Mouse (Mus musculus): ENCODE results near the gene Thop1. TPM values are rescaled to one million over a fixed set of nuclear protein-coding genes. Genes with fewer than 3 reads are reported as not detected.

The Thop1 gene
- polyA plus RNA-seq, 2 experiments, result 15.0 to 21.7 TPM

- H3K27me3 ChIP-seq (ENCODE audit: control insufficient read depth, insufficient read depth, low read length), result peaks cover 32% of the 10 kb centered on the region
- no peaks in the 10 kb centered on the region for H3K4me1 ChIP-seq (replicated peaks; ENCODE audit: control insufficient read depth in 2 of 2, insufficient read depth in 2 of 2, low read length in 1 of 2)
- no peaks in the 10 kb centered on the region for H3K36me3 ChIP-seq (replicated peaks; ENCODE audit: control insufficient read depth, insufficient read depth, low read depth)
- TF ChIP-seq EP300 (IDR thresholded peaks at IDR 0.05; ENCODE audit: low read depth) (no peak), CTCF (IDR thresholded peaks at IDR 0.05; ENCODE audit: low read depth) (no peak)
- peak overlapping the region; percentile 24 for H3K4me2 ChIP-seq (ENCODE audit: low read depth)
- H3K9me3 ChIP-seq (ENCODE audit: control insufficient read depth, low read length), result no peaks in the 10 kb centered on the region
- no peak overlapping the region for H3K9ac ChIP-seq (replicated peaks)
- no peak overlapping the region for H3K27ac ChIP-seq
- 2% methylated on average over 43 of the region's 43 CpGs for WGBS (ENCODE audit: insufficient replicate concordance)
- DNase-seq (ENCODE audit: low read depth in 3 of 3, low spot score in 3 of 3) (no peak), ATAC-seq (ENCODE audit: insufficient read depth) (no peak)
- 0 out of 4 replicates have a peak overlapping the region, but pooled peaks of 1 of the 2 experiments have one; percentile 6 for H3K4me3 ChIP-seq (ENCODE audit: insufficient read depth in 1 of 2, low read depth in 2 of 2, low read length in 2 of 2)
Measured at GRCm38 (mm10) chr10:81025047-81025621, 44.7 kb upstream of the Thop1 start.

- Histone ChIP-seq H3K4me2 (ENCODE audit: low read depth) (peak within 1 kb of the TSS; percentile 24), H3K4me3 (ENCODE audit: insufficient read depth in 1 of 2, low read depth in 2 of 2, low read length in 2 of 2) (0 out of 4 replicates have a peak within 1 kb of the TSS, but pooled peaks of 1 of the 2 experiments have one; percentile 6)
- ATAC-seq (ENCODE audit: insufficient read depth), result no peak
Measured at GRCm38 (mm10) chr10:81025639-81026275, 44.1 kb upstream of the Thop1 start, which contains the start of gene Diras1. Gene Diras1 (minus strand): TSS chr10:81025662.

DNA sequence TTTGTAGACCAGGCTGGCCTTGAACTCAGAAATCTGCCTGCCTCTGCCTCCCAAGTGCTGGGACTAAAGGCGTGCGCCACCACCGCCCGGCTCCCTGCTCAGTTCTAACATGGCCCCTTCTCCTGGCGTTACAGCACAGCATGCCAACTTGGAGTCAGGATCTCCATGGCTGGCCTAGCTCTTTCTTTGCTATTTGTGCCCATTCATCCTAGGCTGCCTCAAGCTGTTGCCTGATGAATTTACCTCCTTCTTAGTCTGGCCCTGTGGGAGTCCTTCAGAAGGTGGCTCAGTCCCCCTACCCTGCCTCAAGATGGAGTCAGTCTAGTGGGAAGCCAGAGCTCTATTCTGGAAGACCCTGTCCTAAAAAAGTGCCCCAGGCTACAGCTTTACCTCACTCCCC lies 43.0 kb upstream of the Thop1 start:
- H3K9me3 ChIP-seq (ENCODE audit: control insufficient read depth, low read length), result no peaks in the 10 kb centered on the region
- H3K4me3 ChIP-seq (ENCODE audit: insufficient read depth in 1 of 2, low read depth in 2 of 2, low read length in 2 of 2), result no peak overlapping the region
- H3K4me2 ChIP-seq (ENCODE audit: low read depth), result no peak overlapping the region
- peaks cover 30% of the 10 kb centered on the region for H3K27me3 ChIP-seq (ENCODE audit: control insufficient read depth, insufficient read depth, low read length)
- H3K4me1 ChIP-seq (replicated peaks; ENCODE audit: control insufficient read depth in 2 of 2, insufficient read depth in 2 of 2, low read length in 1 of 2), result no peaks in the 10 kb centered on the region
- H3K36me3 ChIP-seq (replicated peaks; ENCODE audit: control insufficient read depth, insufficient read depth, low read depth), result no peaks in the 10 kb centered on the region
- 80% methylated on average over 5 of the region's 5 CpGs for WGBS (ENCODE audit: insufficient replicate concordance)
- TF ChIP-seq CTCF (IDR thresholded peaks at IDR 0.05; ENCODE audit: low read depth), result no peak
- no peak for TF ChIP-seq EP300 (IDR thresholded peaks at IDR 0.05; ENCODE audit: low read depth)
- H3K9ac ChIP-seq (replicated peaks), result no peak overlapping the region
- ATAC-seq (ENCODE audit: insufficient read depth) (no peak), DNase-seq (ENCODE audit: low read depth in 3 of 3, low spot score in 3 of 3) (no peak)
- H3K27ac ChIP-seq, result no peak overlapping the region

More at GRCm38 (mm10) chr10:81025639-81026275, 44.1 kb upstream of the Thop1 start, which contains the start of gene Diras1:
- H3K4me1 ChIP-seq (replicated peaks; ENCODE audit: control insufficient read depth in 2 of 2, insufficient read depth in 2 of 2, low read length in 1 of 2), result no peaks in the 10 kb centered on the region
- no peak within 1 kb of the TSS for H3K27ac ChIP-seq
- H3K27me3 ChIP-seq (ENCODE audit: control insufficient read depth, insufficient read depth, low read length), result peaks cover 32% of the 10 kb centered on the region
- WGBS (ENCODE audit: insufficient replicate concordance), result 42% methylated on average over 12 of the region's 12 CpGs
- DNase-seq (ENCODE audit: low read depth in 3 of 3, low spot score in 3 of 3), result no peak
- TF ChIP-seq EP300 (IDR thresholded peaks at IDR 0.05; ENCODE audit: low read depth), result no peak
- TF ChIP-seq CTCF (IDR thresholded peaks at IDR 0.05; ENCODE audit: low read depth), result no peak
- H3K9ac ChIP-seq (replicated peaks), result no peak within 1 kb of the TSS
- no peaks in the 10 kb centered on the region for H3K36me3 ChIP-seq (replicated peaks; ENCODE audit: control insufficient read depth, insufficient read depth, low read depth)
- H3K9me3 ChIP-seq (ENCODE audit: control insufficient read depth, low read length), result no peaks in the 10 kb centered on the region

DNA sequence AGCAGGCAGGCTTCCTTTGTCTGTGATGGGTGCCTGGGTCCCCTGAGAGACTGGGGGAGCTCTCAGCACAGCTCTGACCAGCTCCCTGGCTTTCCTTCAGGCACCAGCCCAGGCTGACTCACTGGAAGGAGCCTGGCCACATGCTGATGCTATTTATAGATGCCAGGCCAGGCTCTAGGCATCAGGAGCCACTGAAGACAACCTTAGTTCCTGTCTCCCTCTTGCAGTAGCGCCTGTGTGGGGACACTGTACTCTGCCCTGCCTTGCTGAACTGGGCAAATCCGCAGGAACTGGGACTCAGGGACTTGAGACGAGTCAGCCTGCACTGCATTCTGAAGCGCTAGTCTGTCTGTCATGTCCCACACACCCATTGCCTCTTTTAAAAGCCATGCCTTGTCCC lies 42.5 kb upstream of the Thop1 start:
- Histone ChIP-seq H3K9me3 (ENCODE audit: control insufficient read depth, low read length) (no peaks in the 10 kb centered on the region), H3K36me3 (replicated peaks; ENCODE audit: control insufficient read depth, insufficient read depth, low read depth) (no peaks in the 10 kb centered on the region), H3K4me3 (ENCODE audit: insufficient read depth in 1 of 2, low read depth in 2 of 2, low read length in 2 of 2) (no peak overlapping the region), H3K4me1 (replicated peaks; ENCODE audit: control insufficient read depth in 2 of 2, insufficient read depth in 2 of 2, low read length in 1 of 2) (no peaks in the 10 kb centered on the region), H3K27me3 (ENCODE audit: control insufficient read depth, insufficient read depth, low read length) (peaks cover 25% of the 10 kb centered on the region), H3K27ac (no peak overlapping the region), H3K4me2 (ENCODE audit: low read depth) (no peak overlapping the region), H3K9ac (replicated peaks) (no peak overlapping the region)
- TF ChIP-seq EP300 (IDR thresholded peaks at IDR 0.05; ENCODE audit: low read depth) (no peak), CTCF (IDR thresholded peaks at IDR 0.05; ENCODE audit: low read depth) (no peak)
- ATAC-seq (ENCODE audit: insufficient read depth) (no peak), DNase-seq (ENCODE audit: low read depth in 3 of 3, low spot score in 3 of 3) (no peak)
- 44% methylated on average over 4 of the region's 4 CpGs for WGBS (ENCODE audit: insufficient replicate concordance)

DNA sequence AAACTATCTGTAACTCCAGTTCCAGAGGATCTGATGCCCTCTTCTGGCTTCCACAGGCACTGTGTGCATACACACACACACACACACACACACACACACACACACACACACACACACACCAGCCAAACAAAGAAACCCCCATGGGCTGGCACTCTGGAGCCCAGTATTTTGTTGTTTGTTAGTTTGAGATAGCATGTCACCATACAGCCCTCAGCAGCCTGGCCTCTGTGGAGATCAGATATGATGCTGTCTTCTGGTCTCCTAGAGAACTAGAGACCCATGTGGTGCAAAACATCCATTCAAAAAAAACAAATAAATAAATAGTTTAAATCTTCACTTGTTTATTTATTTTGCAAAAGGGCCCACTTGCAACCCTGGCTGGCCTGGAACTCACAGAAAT lies 41.6 kb upstream of the Thop1 start:
- H3K27me3 ChIP-seq (ENCODE audit: control insufficient read depth, insufficient read depth, low read length), result peaks cover 20% of the 10 kb centered on the region
- H3K36me3 ChIP-seq (replicated peaks; ENCODE audit: control insufficient read depth, insufficient read depth, low read depth), result no peaks in the 10 kb centered on the region
- H3K27ac ChIP-seq, result no peak overlapping the region
- H3K4me1 ChIP-seq (replicated peaks; ENCODE audit: control insufficient read depth in 2 of 2, insufficient read depth in 2 of 2, low read length in 1 of 2), result no peaks in the 10 kb centered on the region
- no peak overlapping the region for H3K4me3 ChIP-seq (ENCODE audit: insufficient read depth in 1 of 2, low read depth in 2 of 2, low read length in 2 of 2)
- ATAC-seq (ENCODE audit: insufficient read depth) (peak; percentile 53; the same call in 1 of the 2 replicates), DNase-seq (ENCODE audit: low read depth in 3 of 3, low spot score in 3 of 3) (no peak)
- no peaks in the 10 kb centered on the region for H3K9me3 ChIP-seq (ENCODE audit: control insufficient read depth, low read length)
- no peak overlapping the region for H3K9ac ChIP-seq (replicated peaks)
- TF ChIP-seq EP300 (IDR thresholded peaks at IDR 0.05; ENCODE audit: low read depth) (no peak), CTCF (IDR thresholded peaks at IDR 0.05; ENCODE audit: low read depth) (no peak)
- H3K4me2 ChIP-seq (ENCODE audit: low read depth), result no peak overlapping the region
